Mouse (Mus musculus) heart, embryonic 12.5 days (tissue): ENCODE results near the gene Msto1. TPM values are rescaled to one million over a fixed set of nuclear protein-coding genes. Genes with fewer than 3 reads are reported as not detected.

Source experiments
- ATAC-seq: fragments of 200-750 bp; cut with Nextera tagmentation; 2 replicates; pipeline ENCODE4 v1.8.0; 2017; ENCODE audit warnings: moderate TSS enrichment, moderate library complexity; ENCODE audit not compliant: insufficient number of reproducible peaks, low FRiP score
- H3K27ac ChIP-seq: fragments of 300-500 bp; sonication (generic); 2 replicates; pipeline ENCODE4 v1.5.1; 2016; ENCODE audit warnings: mild to moderate bottlenecking, moderate library complexity; ENCODE audit not compliant: poor library complexity, severe bottlenecking
- H3K27me3 ChIP-seq: fragments of 300-500 bp; sonication (generic); replicated peaks from 2 replicates; pipeline ENCODE4 v1.6.1; 2016; ENCODE audit warnings: mild to moderate bottlenecking, moderate library complexity
- H3K36me3 ChIP-seq: fragments of 300-500 bp; sonication (generic); 2 replicates; pipeline ENCODE4 v1.6.1; 2016; ENCODE audit warnings: mild to moderate bottlenecking, moderate library complexity
- H3K4me1 ChIP-seq: fragments of 300-500 bp; sonication (generic); replicated peaks from 2 replicates; pipeline ENCODE4 v1.6.1; 2016; ENCODE audit warnings: mild to moderate bottlenecking
- H3K4me2 ChIP-seq: fragments of 300-500 bp; sonication (generic); 2 replicates; pipeline ENCODE4 v1.6.1; 2016; ENCODE audit warnings: mild to moderate bottlenecking, moderate library complexity
- H3K4me3 ChIP-seq: fragments of 300-500 bp; sonication (generic); 2 replicates; pipeline ENCODE4 v1.5.1; 2016; ENCODE audit warnings: mild to moderate bottlenecking
- H3K9ac ChIP-seq: fragments of 300-500 bp; sonication (generic); 2 replicates; pipeline ENCODE4 v1.6.1; 2016; ENCODE audit warnings: mild to moderate bottlenecking, moderate library complexity
- H3K9me3 ChIP-seq: fragments of 300-500 bp; sonication (generic); replicated peaks from 2 replicates; pipeline ENCODE4 v1.6.1; 2016; ENCODE audit warnings: mild to moderate bottlenecking, moderate library complexity
- WGBS: fragments of 180-500 bp; shearing (Covaris S2); methylation state at CpG from one replicate; pipeline ENCODE4 v1.1.7; 2016; 5-methylcytosine and 5-hydroxymethylcytosine counted together
- polyA plus RNA-seq: library from polyadenylated mRNA; unstranded; fragments of >200 nt; fragmentation: Nextera tagmentation; extraction: Ambion mirVana; gene quantifications from 2 replicates; pipeline ENCODE4 v1.2.1, GENCODE M21; 2016

Msto1 gene
- polyA plus RNA-seq, 1 experiment from 2014 or later, result 48.9 TPM

DNA sequence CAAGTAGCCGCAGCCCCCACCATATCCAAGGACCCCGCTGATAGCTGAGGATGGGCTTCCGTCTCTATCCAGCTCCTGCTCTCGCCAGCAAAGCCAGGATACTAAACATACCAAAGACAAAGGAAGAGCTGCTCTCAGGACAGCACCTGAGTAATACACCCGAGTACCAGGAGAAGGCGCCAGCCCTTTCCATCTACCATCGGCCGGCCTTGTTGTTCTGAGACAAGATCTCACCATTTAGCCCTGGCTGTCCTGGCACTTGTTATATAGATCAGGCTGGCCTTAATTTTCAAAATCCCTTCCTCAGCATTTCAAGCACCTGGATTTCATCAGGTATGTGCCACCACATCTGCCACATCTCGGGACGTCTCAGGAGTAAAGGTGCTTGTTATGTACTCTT is 25.3 kb upstream of the Msto1 start:
- Histone ChIP-seq H3K4me1 (no peaks in the 10 kb centered on the region), H3K36me3 (peaks cover 58% of the 10 kb centered on the region), H3K27ac (no peak overlapping the region), H3K9me3 (no peaks in the 10 kb centered on the region), H3K9ac (no peak overlapping the region), H3K4me2 (no peak overlapping the region), H3K27me3 (no peaks in the 10 kb centered on the region), H3K4me3 (no peak overlapping the region)
- 89% methylated on average over 10 of the region's 10 CpGs for WGBS
- ATAC-seq, result no peak

DNA sequence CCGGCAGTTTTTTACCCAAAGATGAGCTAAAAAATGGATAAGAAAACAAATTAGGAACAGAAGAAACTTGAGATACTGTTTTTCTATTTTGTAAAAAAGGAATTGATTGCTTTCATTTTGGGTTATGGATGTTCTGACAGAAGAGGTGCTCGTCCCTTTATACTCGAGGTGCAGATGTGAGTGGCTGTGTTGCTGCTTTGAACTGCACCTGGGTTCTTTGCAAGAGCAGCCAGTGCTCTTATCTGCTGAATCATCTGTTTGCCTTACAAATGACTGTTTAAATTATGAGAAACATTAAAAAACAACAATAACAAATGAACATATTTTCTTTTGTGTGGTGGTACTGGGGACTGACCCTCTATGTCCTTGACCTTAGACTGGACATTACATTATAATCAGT is 15.7 kb upstream of the Msto1 start:
- Histone ChIP-seq H3K4me3 (no peak overlapping the region), H3K9ac (no peak overlapping the region), H3K9me3 (no peaks in the 10 kb centered on the region), H3K27me3 (no peaks in the 10 kb centered on the region), H3K36me3 (peaks cover 92% of the 10 kb centered on the region), H3K4me2 (no peak overlapping the region), H3K4me1 (peaks cover 6% of the 10 kb centered on the region; the same call in 1 of the 2 replicates), H3K27ac (no peak overlapping the region)
- 84% methylated on average over 3 of the region's 3 CpGs for WGBS
- no peak for ATAC-seq

DNA sequence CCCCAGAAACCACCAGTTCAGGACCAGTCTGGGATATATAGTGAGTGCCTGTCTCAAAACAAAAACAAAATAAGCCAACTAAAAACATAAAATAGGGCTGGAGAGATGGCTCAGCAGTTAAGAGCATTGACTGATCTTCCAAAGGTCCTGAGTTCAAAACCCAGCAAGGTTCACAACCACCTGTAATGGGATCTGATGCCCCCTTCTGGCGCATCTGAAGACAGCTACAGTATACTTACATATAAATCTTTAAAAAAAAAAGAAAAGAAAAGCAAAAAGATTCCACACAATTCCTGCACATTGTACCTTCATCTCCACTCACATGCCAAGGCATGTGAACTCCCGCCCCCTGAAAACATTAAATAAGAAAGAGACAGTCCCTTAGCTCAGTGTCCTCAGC is 11.9 kb upstream of the Msto1 start:
- peaks cover 18% of the 10 kb centered on the region for H3K4me1 ChIP-seq
- 80% methylated on average over 2 of the region's 2 CpGs for WGBS
- ATAC-seq, result no peak
- H3K27ac ChIP-seq, result no peak overlapping the region
- peaks cover 3% of the 10 kb centered on the region; the same call in 1 of the 2 replicates for H3K9me3 ChIP-seq
- H3K9ac ChIP-seq, result no peak overlapping the region
- no peak overlapping the region for H3K4me2 ChIP-seq
- no peak overlapping the region for H3K4me3 ChIP-seq
- no peaks in the 10 kb centered on the region for H3K27me3 ChIP-seq
- H3K36me3 ChIP-seq, result peaks cover 90% of the 10 kb centered on the region

DNA sequence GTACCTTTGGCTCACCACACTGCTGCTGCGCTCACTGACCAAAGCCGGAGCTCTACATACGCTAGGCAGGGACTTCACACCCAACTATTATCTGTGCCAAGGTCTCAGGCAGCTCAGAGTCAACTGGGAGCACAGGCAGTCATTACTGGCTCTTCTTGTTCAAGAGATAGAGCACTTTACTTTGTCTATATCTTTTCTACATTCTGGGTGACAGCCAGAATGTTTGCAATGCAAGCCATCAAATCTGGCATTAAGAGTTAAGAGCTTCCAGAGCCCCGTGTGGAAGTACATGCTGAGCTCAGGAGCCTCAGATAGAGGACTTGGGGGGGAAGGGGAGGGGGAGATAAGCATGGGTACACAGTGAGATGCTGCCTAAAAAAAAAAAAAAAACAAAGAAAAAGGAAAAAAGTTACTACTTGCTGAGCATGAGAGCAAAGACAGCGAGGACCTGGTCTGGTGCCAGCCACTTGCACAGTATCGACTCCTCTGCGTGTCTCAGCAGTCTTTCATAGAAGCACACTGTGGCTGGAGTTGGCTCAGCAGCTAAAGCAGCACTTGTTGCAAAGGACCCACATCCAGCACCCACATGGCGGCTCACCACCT is 10.3 kb upstream of the Msto1 start:
- no peak for ATAC-seq
- H3K27ac ChIP-seq, result peak overlapping the region; percentile 52; the same call in 1 of the 2 replicates
- H3K4me3 ChIP-seq, result no peak overlapping the region
- 49% methylated on average over 8 of the region's 8 CpGs for WGBS
- H3K27me3 ChIP-seq, result no peaks in the 10 kb centered on the region
- H3K36me3 ChIP-seq, result peaks cover 81% of the 10 kb centered on the region
- H3K9ac ChIP-seq, result no peak overlapping the region
- peaks cover 18% of the 10 kb centered on the region for H3K4me1 ChIP-seq
- H3K4me2 ChIP-seq, result no peak overlapping the region
- H3K9me3 ChIP-seq, result peaks cover 11% of the 10 kb centered on the region

DNA sequence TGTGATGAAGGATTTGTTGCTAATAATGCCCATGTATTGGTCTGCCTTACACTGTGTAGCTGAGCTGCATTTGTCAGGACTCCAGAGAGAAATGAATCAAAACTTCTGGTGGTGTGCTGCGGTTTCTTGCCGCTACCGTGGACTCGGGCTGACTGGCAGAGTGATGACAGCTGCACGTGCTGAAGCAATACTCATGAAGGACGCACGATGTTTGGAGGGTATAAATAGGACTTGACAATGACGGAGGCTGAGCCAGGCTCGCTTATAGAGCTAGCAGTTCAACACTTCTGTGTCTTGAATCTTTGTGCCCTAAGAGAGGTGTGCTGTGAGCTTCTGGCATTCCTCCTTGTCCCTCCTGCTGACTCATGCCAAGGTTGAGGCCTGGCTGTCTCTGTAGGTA is 7.6 kb upstream of the Msto1 start:
- Histone ChIP-seq H3K36me3 (peaks cover 54% of the 10 kb centered on the region), H3K9me3 (peaks cover 11% of the 10 kb centered on the region), H3K4me1 (peaks cover 18% of the 10 kb centered on the region), H3K27me3 (no peaks in the 10 kb centered on the region), H3K4me2 (no peak overlapping the region), H3K9ac (no peak overlapping the region), H3K4me3 (no peak overlapping the region), H3K27ac (no peak overlapping the region)
- WGBS, result 58% methylated on average over 9 of the region's 9 CpGs
- ATAC-seq, result 0 out of 2 replicates have a peak, but pooled peaks have one; percentile 35

DNA sequence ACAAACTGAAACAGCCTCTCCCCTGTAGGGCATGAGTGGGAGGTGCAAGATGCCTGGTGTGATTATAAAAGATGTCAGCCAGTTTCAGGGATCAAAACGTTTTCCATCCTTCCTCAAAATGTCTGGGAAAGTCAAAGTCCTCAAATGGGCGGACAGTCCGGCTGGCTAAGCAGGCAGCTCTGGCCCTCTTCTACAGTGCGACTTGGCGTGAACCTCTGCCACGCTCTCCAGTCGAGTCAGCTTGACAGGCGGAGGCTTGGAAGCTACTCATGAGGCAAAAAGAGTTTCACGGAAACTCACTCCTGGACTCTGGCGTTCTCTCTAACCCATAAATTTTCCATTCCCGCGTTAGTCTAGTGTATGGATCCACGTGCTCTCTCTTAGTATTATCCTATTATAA is 5.2 kb upstream of the Msto1 start:
- no peak overlapping the region for H3K9ac ChIP-seq
- no peak overlapping the region for H3K4me2 ChIP-seq
- no peak overlapping the region for H3K27ac ChIP-seq
- no peak for ATAC-seq
- H3K9me3 ChIP-seq, result peaks cover 11% of the 10 kb centered on the region
- H3K36me3 ChIP-seq, result peaks cover 39% of the 10 kb centered on the region
- no peak overlapping the region for H3K4me3 ChIP-seq
- peaks cover 15% of the 10 kb centered on the region for H3K4me1 ChIP-seq
- 81% methylated on average over 13 of the region's 13 CpGs for WGBS
- H3K27me3 ChIP-seq, result no peaks in the 10 kb centered on the region

DNA sequence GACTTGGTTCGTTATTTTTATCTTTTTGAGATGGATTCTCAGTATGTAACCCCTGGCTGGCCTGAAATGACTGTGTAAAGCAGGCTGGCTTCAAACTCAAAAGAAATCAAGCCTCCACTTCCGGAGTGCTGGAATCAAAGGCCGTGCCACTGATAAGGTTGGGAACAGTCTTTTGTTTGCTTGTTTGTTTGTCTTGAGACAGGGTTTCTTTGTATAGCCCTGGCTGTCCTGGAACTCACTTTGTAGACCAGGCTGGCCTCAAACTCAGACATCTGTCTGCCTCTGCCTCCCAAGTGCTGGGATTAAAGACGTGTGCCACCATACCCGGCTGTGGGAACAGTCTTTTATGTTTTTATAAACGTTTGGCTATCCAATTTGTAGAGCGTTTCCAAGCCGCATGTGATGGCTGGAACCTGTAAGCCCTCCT is 598 bp upstream of the Msto1 start:
- no peaks in the 10 kb centered on the region for H3K27me3 ChIP-seq
- WGBS, result 29% methylated on average over 8 of the region's 8 CpGs
- H3K4me3 ChIP-seq, result peak overlapping the region; percentile 80
- peaks cover 14% of the 10 kb centered on the region for H3K4me1 ChIP-seq
- ATAC-seq, result no peak
- peak overlapping the region; percentile 89 for H3K9ac ChIP-seq
- no peaks in the 10 kb centered on the region for H3K9me3 ChIP-seq
- H3K36me3 ChIP-seq, result peaks cover 33% of the 10 kb centered on the region
- H3K27ac ChIP-seq, result peak overlapping the region; percentile 76
- peak overlapping the region; percentile 83 for H3K4me2 ChIP-seq

DNA sequence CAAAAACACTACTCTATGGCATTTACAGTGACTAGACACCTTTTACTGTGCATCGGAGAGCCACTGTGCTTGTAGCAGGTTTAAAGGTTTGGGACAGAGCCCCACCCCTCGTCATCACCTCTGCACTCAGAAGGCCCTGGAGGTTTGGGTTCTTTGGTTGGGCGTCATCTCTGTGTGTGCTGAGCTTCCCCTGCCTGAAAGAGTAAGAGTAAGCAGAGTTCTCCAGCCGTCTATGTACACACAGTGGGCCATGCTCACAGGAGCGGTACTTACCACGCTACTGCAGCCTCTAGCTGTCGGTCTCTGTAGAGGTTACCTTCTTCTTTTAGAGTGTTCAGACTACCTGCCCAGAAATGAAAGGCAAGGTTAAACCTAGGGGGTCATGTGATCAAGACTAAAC is 1.2 kb downstream of the Msto1 start:
- Histone ChIP-seq H3K36me3 (peaks cover 52% of the 10 kb centered on the region), H3K4me3 (peak overlapping the region; percentile 80; the same call in 1 of the 2 replicates), H3K27ac (no peak overlapping the region), H3K4me2 (peak overlapping the region; percentile 83), H3K27me3 (no peaks in the 10 kb centered on the region), H3K4me1 (peaks cover 14% of the 10 kb centered on the region), H3K9ac (no peak overlapping the region), H3K9me3 (no peaks in the 10 kb centered on the region)
- ATAC-seq, result no peak
- WGBS, result 84% methylated on average over 7 of the region's 7 CpGs

DNA sequence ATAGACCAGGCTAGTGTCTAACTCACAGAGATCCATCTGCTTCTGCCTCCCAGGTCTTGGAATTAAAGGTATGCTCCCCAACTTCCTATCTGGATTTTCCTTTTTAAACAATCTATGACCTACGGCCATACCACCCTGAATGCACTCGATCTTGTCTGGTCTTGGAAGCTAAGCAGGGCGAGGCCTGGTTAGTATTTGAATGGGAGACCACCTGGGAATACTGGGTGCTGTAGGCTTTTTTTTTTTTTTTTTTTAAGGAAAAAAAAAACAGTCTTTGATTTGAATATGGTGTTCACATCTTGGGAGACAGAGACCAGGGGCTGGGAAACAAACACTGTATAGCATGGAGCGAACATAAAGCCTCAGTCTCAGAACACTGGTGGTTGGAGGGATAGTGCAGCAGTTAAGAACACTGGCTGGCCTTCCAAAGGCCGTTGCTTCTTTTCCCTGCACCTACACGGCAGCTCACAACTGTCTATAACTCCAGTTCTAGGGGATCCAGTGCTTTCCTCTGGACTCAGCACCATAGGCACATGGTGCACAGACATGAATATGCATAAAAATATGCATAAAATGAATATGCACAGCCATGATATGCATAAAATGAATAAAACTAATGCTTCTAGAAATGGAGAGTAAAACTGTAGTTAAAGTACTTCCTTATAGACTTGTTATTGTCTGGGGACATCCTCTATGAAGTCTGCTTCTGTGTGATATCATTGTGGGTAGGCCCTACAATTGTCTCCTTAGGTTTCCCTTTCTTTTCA is 7.2 kb downstream of the Msto1 start:
- Histone ChIP-seq H3K9ac (no peak overlapping the region), H3K27ac (no peak overlapping the region), H3K4me3 (no peak overlapping the region), H3K36me3 (peaks cover 96% of the 10 kb centered on the region), H3K9me3 (no peaks in the 10 kb centered on the region), H3K27me3 (no peaks in the 10 kb centered on the region), H3K4me2 (no peak overlapping the region), H3K4me1 (no peaks in the 10 kb centered on the region)
- no peak for ATAC-seq
- 85% methylated on average over 6 of the region's 6 CpGs for WGBS

DNA sequence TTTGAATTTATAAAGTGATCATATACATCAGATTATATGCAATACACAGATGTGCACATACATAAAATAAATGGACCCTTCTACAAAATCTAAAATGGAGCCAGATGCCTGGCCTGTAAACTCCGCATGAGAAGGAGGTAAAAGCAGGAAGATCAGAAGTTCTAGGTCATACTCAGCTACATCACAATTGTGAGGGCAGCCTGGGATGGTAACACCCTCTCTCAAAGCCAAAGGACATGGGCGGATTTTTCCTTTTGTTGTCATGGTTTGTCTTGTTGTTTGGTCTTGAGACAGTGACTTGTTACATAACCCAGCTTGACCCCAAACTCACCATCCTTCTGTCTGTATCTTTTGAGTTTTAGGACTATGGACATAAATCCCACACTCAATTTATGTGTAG is 8.1 kb downstream of the Msto1 start:
- Histone ChIP-seq H3K9ac (no peak overlapping the region), H3K36me3 (peaks cover 93% of the 10 kb centered on the region), H3K4me1 (no peaks in the 10 kb centered on the region), H3K4me3 (no peak overlapping the region), H3K27ac (no peak overlapping the region), H3K9me3 (no peaks in the 10 kb centered on the region), H3K27me3 (no peaks in the 10 kb centered on the region), H3K4me2 (no peak overlapping the region)
- ATAC-seq, result no peak
- 92% methylated on average over 2 of the region's 2 CpGs for WGBS

DNA sequence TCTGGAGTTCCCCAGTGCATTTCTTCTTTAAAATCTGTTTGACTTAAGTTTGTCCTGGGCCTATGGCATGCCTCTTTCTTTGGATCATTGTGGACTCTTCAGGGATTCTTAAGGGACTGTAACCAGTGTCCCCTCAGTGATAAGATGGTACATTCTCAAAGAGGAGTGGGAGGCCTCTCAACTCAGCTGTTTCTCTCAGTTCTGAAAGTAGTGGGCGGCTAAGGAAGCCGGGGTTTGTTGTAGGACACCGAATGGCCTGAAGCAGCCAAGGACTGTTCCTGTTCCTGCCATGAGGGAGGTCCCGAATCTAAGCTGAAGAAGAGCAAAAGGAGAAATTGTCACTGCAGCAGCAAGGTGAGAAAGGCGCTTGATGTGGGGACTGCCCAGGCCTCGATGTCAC is 8.6 kb downstream of the Msto1 start:
- Histone ChIP-seq H3K9me3 (no peaks in the 10 kb centered on the region), H3K4me1 (no peaks in the 10 kb centered on the region), H3K27ac (no peak overlapping the region), H3K27me3 (no peaks in the 10 kb centered on the region), H3K4me3 (no peak overlapping the region), H3K9ac (no peak overlapping the region), H3K4me2 (no peak overlapping the region), H3K36me3 (peaks cover 91% of the 10 kb centered on the region)
- no peak for ATAC-seq
- WGBS, result 85% methylated on average over 6 of the region's 6 CpGs
